In the genomic region with DNA sequence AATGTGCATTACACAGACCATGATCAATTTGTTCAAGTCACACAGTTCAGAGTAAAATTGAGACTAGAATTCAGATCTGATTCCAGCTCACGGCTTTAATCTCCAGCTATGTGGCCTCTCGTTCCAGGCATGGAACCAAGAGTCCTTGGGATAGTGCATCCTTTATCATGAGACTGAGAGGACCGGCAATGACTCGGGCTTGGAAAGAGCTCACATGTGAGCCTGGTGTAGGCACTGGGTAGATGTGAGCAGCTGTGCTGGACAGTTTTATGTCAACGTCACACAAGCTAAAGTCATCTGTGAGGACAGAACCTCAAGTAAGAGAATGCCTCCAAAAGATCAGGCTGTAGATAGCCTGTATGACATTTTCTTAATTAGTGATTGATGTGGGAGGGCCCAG, we compare ENCODE assay signal across 14 mouse cellular contexts.
DNase-seq lines count a peak whose midpoint lies in the region.
"Had no signal": no experiment of that assay in that cellular context is flagged by ENCODE, and none has a peak within 500 bp of the region (broad histone marks: within the 10 kb centered on the region; RNA-seq: fewer than 3 reads in every experiment).

No protein-coding gene starts in this region.

- DNase-seq in heart, adult 11 months, result peak; percentile 92
- no peak for DNase-seq in heart, postnatal 14 days
- DNase-seq in heart, adult 8-10 months (ENCODE audit: low spot score), result peak; percentile 26
- DNase-seq in heart, postnatal 10 days, result no peak
- no peak for DNase-seq in frontal cortex, adult 2 months (ENCODE audit: extremely low spot score in 1 of 2, low spot score in 1 of 2)
- DNase-seq: adrenal gland, adult 8-10 months; adrenal gland, postnatal 14 days; adrenal gland, postnatal 36 days; B cell, adult 2 months; cerebellum, adult 11-12 months; cerebellum, adult 2 months; cerebellum, adult 9-10 months; cerebellum, postnatal 10 days; cerebellum, postnatal 25 days had no signal

- intact Hi-C loops in heart, postnatal 14 days (cut with DNase I), result no loop called here
- intact Hi-C loops in heart, postnatal 10 days (cut with DNase I), result no loop called here

Comparison
In these comparisons a context has a peak if more than half of its experiments do, and no peak if none do; other contexts are left out.
1. DNase-seq: peak in heart, adult 11 months (single experiment) and heart, adult 8-10 months (single experiment); none in heart, postnatal 14 days (0 of 2), heart, postnatal 10 days (0 of 2) and frontal cortex, adult 2 months (0 of 2).